Mouse (Mus musculus): ENCODE results near the gene Mlec. TPM values are rescaled to one million over a fixed set of nuclear protein-coding genes. Genes with fewer than 3 reads are reported as not detected.
"Not testable (repeated sequence)": the region's sequence is repeated elsewhere in the genome, so short reads cannot be mapped to it uniquely, and the experiment has no call there.

The Mlec gene
- total and polyA plus RNA-seq, 2 experiments from 2014 or later = 21.1 to 68.4 TPM

DNA sequence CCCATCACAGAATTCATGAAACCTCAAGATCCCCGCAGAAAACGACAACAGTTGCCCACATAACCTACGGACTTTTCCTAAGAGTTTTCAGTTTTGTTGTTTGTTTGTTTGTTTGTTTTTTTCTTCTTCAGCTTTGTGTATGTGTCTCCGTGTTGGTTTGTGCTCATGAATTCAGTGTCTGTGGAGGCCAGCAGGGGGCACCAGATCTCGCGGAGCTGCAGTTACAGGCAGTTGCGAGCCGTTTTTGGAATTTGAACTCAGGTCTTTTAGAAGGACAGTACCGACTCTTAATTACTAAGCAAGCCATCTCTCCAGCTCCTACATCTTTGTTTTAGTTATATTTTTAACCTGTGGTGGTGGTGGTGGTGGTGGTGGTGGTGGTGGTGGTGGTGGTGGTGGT, 7.4 kb upstream of the Mlec start:
- Histone ChIP-seq H3K9me3 (replicated peaks; ENCODE audit: control insufficient read depth, low read length) (no peaks in the 10 kb centered on the region), H3K27me3 (ENCODE audit: control insufficient read depth, insufficient read depth, low read length) (no peaks in the 10 kb centered on the region), H3K9ac (replicated peaks; ENCODE audit: low read depth, low read length) (no peak overlapping the region), H3K4me2 (ENCODE audit: low read depth, low read length) (no peak overlapping the region), H3K27ac (ENCODE audit: low read depth) (no peak overlapping the region), H3K4me1 (ENCODE audit: control insufficient read depth, insufficient read depth) (peaks cover 12% of the 10 kb centered on the region; the same call in 1 of the 2 replicates), H3K4me3 (ENCODE audit: low read depth, low read length) (no peak overlapping the region), H3K36me3 (replicated peaks; ENCODE audit: control insufficient read depth, insufficient read depth, low read length) (no peaks in the 10 kb centered on the region)
- no peak for TF ChIP-seq EP300 (IDR thresholded peaks at IDR 0.05; ENCODE audit: low read depth)
- TF ChIP-seq CTCF (IDR thresholded peaks at IDR 0.05; ENCODE audit: low read depth) = peak; percentile 36
- DNase-seq (ENCODE audit: low spot score) = no peak
- ATAC-seq (ENCODE audit: insufficient read depth, low read depth) = no peak
- WGBS = 56% methylated on average over 9 of the region's 9 CpGs

DNA sequence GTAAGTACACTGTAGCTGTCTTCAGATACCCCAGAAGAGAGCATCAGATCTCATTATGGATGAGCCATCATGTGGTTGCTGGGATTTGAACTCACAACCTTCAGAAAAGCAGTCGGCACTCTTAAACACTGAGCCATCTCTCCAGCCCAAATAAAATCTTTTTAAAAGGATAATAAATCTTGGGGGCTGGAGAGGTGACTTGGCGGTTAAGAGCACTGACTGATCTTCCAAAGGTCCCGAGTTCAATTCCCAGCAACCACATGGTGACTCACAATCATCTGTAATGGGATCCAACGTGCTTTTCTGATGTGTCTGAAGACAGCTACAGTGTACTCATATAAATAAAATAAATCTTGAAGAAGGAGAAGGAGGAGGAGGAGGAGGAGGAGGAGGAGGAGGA, 6.5 kb upstream of the Mlec start:
- not testable (repeated sequence) for ATAC-seq (ENCODE audit: insufficient read depth, low read depth); H3K9ac ChIP-seq (replicated peaks; ENCODE audit: low read depth, low read length); H3K4me2 ChIP-seq (ENCODE audit: low read depth, low read length); H3K27ac ChIP-seq (ENCODE audit: low read depth); H3K4me3 ChIP-seq (ENCODE audit: low read depth, low read length); DNase-seq (ENCODE audit: low spot score); H3K36me3 ChIP-seq (replicated peaks; ENCODE audit: control insufficient read depth, insufficient read depth, low read length); H3K9me3 ChIP-seq (replicated peaks; ENCODE audit: control insufficient read depth, low read length); H3K27me3 ChIP-seq (ENCODE audit: control insufficient read depth, insufficient read depth, low read length)
- WGBS = 81% methylated on average over 4 of the region's 4 CpGs
- H3K4me1 ChIP-seq (ENCODE audit: control insufficient read depth, insufficient read depth) = peaks cover 12% of the 10 kb centered on the region; the same call in 1 of the 2 replicates

DNA sequence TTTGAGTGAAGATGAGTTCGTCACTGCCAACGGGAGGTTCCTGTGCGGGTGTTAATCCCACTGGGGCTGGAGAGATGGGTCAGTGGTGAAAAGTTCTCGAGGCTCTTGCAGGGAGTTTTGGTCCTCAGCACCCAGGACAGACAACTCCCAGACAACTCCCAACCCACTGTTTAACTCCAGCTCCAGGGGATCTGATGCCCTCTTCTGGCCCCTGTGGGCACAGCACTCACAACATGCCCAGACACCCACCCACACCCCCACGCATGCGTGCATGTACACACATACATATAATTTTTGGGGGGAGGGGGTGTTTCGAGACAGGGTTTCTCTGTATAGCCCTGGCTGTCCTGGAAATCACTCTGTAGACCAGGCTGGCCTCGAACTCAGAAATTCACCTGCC, 5.6 kb upstream of the Mlec start:
- TF ChIP-seq CTCF (IDR thresholded peaks at IDR 0.05; ENCODE audit: low read depth) = peak; percentile 46
- TF ChIP-seq EP300 (IDR thresholded peaks at IDR 0.05; ENCODE audit: low read depth) = no peak
- Histone ChIP-seq H3K9me3 (replicated peaks; ENCODE audit: control insufficient read depth, low read length) (no peaks in the 10 kb centered on the region), H3K4me2 (ENCODE audit: low read depth, low read length) (no peak overlapping the region), H3K27me3 (ENCODE audit: control insufficient read depth, insufficient read depth, low read length) (no peaks in the 10 kb centered on the region), H3K36me3 (replicated peaks; ENCODE audit: control insufficient read depth, insufficient read depth, low read length) (no peaks in the 10 kb centered on the region), H3K9ac (replicated peaks; ENCODE audit: low read depth, low read length) (no peak overlapping the region), H3K4me1 (ENCODE audit: control insufficient read depth, insufficient read depth) (peaks cover 16% of the 10 kb centered on the region; the same call in 1 of the 2 replicates), H3K4me3 (ENCODE audit: low read depth, low read length) (no peak overlapping the region), H3K27ac (ENCODE audit: low read depth) (no peak overlapping the region)
- DNase-seq (ENCODE audit: low spot score) = no peak
- 39% methylated on average over 8 of the region's 8 CpGs for WGBS
- ATAC-seq (ENCODE audit: insufficient read depth, low read depth) = no peak

DNA sequence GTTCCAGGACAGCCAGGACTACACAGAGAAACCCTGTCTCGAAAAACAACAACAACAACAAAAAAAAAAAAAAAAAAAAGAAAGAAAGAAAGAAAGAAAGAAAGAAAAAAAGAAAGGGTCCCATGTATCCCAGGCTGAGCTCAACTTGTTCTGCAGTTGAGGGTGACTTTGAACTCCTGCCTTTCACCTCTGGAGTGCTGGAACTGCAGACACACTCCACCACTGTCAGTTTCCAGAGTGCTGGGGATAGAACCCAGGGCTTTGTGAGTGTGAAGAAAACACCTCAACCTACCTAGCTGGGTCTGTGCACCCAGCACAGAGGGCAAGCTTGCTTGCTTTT, 3.9 kb upstream of the Mlec start:
- 57% methylated on average over 1 of the region's 1 CpGs for WGBS
- ATAC-seq (ENCODE audit: insufficient read depth, low read depth); DNase-seq (ENCODE audit: low spot score); H3K27ac ChIP-seq (ENCODE audit: low read depth); H3K36me3 ChIP-seq (replicated peaks; ENCODE audit: control insufficient read depth, insufficient read depth, low read length); H3K27me3 ChIP-seq (ENCODE audit: control insufficient read depth, insufficient read depth, low read length); H3K4me2 ChIP-seq (ENCODE audit: low read depth, low read length); H3K4me3 ChIP-seq (ENCODE audit: low read depth, low read length); H3K9ac ChIP-seq (replicated peaks; ENCODE audit: low read depth, low read length); H3K9me3 ChIP-seq (replicated peaks; ENCODE audit: control insufficient read depth, low read length): not testable (repeated sequence)
- H3K4me1 ChIP-seq (ENCODE audit: control insufficient read depth, insufficient read depth) = peaks cover 18% of the 10 kb centered on the region; the same call in 1 of the 2 replicates

DNA sequence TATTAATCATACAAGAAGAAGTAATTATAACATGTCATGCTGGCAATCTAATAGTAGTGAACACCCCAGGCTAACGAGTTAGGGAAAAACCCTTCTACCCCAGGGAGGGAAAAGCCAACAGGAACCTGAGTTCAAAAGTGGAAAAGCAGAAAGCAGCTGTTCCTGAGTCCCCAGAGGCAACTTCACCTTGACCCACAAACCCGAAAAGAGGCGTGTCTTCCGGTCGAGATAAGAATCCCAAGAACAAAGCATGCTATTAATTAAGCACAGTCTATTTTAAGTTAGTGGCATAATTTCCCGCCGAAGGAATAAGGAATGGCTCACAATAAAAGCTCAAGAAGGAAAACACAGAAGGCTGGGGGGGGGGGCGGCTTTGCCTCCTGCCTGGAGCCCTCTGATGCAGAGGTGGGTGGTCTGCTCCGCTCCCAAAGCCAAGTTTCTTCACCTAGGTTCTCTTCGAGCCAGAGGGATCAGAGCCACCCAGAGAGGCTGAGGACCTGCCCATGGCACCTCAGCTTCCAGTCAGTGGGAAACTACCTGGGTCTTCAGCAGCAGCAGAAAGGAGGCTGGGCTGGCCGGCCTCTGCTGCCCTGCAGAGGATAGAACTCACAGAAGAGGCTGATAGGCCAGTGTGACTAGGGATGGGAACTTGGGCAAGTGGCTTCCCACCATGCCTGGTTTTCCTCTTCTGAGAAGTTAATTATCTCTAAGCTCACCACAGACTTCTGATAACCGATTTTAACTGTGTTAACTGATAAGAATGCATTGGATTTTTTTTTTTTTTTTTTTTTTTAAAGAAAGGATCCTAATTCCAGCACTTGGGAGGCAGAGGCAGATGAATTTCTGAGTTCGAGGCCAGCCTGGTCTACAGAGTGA, 3.3 kb upstream of the Mlec start:
- no peak overlapping the region for H3K4me3 ChIP-seq (ENCODE audit: low read depth, low read length)

DNA sequence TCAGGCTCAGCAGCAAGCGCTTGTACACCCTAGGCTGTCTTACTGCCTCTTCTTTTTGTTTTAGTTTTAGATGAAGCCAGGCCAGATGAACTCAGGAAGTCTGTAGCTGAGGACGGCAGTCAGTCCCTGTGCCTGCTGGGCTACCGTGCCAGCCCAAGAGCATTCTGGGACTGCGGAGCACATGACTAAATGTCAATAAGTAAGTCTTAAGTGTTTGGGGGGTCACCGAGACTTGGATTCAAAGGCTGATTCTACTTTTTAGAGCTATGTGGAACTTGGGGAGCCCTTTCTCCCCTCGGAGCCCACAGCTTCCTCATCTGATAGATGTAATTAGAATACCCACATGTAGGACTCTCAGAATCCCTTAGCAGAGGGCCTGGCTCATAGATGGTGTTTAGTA, 2.7 kb upstream of the Mlec start:
- Histone ChIP-seq H3K9me3 (replicated peaks; ENCODE audit: control insufficient read depth, low read length) (no peaks in the 10 kb centered on the region), H3K4me1 (ENCODE audit: control insufficient read depth, insufficient read depth) (peaks cover 18% of the 10 kb centered on the region), H3K27ac (ENCODE audit: low read depth) (peak overlapping the region; percentile 82), H3K9ac (replicated peaks; ENCODE audit: low read depth, low read length) (no peak overlapping the region), H3K4me3 (ENCODE audit: low read depth, low read length) (no peak overlapping the region), H3K4me2 (ENCODE audit: low read depth, low read length) (no peak overlapping the region), H3K36me3 (replicated peaks; ENCODE audit: control insufficient read depth, insufficient read depth, low read length) (no peaks in the 10 kb centered on the region), H3K27me3 (ENCODE audit: control insufficient read depth, insufficient read depth, low read length) (no peaks in the 10 kb centered on the region)
- TF ChIP-seq EP300 (IDR thresholded peaks at IDR 0.05; ENCODE audit: low read depth) (no peak), CTCF (IDR thresholded peaks at IDR 0.05; ENCODE audit: low read depth) (no peak)
- 73% methylated on average over 6 of the region's 6 CpGs for WGBS
- ATAC-seq (ENCODE audit: insufficient read depth, low read depth) (no peak), DNase-seq (ENCODE audit: low spot score) (no peak)

More for the DNA sequence above, 3.3 kb upstream of the Mlec start:
- DNase-seq (ENCODE audit: low spot score) = no peak
- Histone ChIP-seq H3K9me3 (replicated peaks; ENCODE audit: control insufficient read depth, low read length) (no peaks in the 10 kb centered on the region), H3K36me3 (replicated peaks; ENCODE audit: control insufficient read depth, insufficient read depth, low read length) (no peaks in the 10 kb centered on the region), H3K9ac (replicated peaks; ENCODE audit: low read depth, low read length) (0 out of 2 replicates have a peak overlapping the region, but pooled peaks have one; percentile 29), H3K27ac (ENCODE audit: low read depth) (peak overlapping the region; percentile 82), H3K4me1 (ENCODE audit: control insufficient read depth, insufficient read depth) (peaks cover 18% of the 10 kb centered on the region; the same call in 1 of the 2 replicates), H3K4me2 (ENCODE audit: low read depth, low read length) (peak overlapping the region; percentile 9; the same call in 1 of the 2 replicates), H3K27me3 (ENCODE audit: control insufficient read depth, insufficient read depth, low read length) (no peaks in the 10 kb centered on the region)
- no peak for ATAC-seq (ENCODE audit: insufficient read depth, low read depth)
- TF ChIP-seq CTCF (IDR thresholded peaks at IDR 0.05; ENCODE audit: low read depth) (no peak), EP300 (IDR thresholded peaks at IDR 0.05; ENCODE audit: low read depth) (peak; percentile 92)
- 36% methylated on average over 13 of the region's 13 CpGs for WGBS
